Mouse (Mus musculus): ENCODE measurements around the gene Acss1. TPM values are rescaled to one million over a fixed set of nuclear protein-coding genes. Genes with fewer than 3 reads are reported as not detected.

The Acss1 gene
- polyA plus RNA-seq, 1 experiment from 2014 or later = 13.4 TPM

GRCm38 (mm10) chr2:150637702-150638369 is 30.5 kb downstream of the Acss1 start:
- TF ChIP-seq CTCF (IDR thresholded peaks at IDR 0.05) (no peak), EP300 (IDR thresholded peaks at IDR 0.05) (no peak)
- WGBS = 70% methylated on average over 6 of the region's 6 CpGs
- H3K4me3 ChIP-seq (ENCODE audit: low read depth, low read length) = no peak overlapping the region
- H3K36me3 ChIP-seq (ENCODE audit: insufficient read depth, low read length) = no peaks in the 10 kb centered on the region
- H3K27me3 ChIP-seq (replicated peaks; ENCODE audit: insufficient read depth, low read length) = no peaks in the 10 kb centered on the region
- no peak overlapping the region for H3K27ac ChIP-seq (ENCODE audit: low read length)
- ATAC-seq (no peak), DNase-seq (ENCODE audit: low spot score) (no peak)
- no peak overlapping the region for H3K9ac ChIP-seq (replicated peaks; ENCODE audit: low read depth)
- no peaks in the 10 kb centered on the region for H3K9me3 ChIP-seq (ENCODE audit: low read length)
- H3K4me2 ChIP-seq (replicated peaks; ENCODE audit: low read depth, low read length) = no peak overlapping the region
- H3K4me1 ChIP-seq (ENCODE audit: insufficient read depth, low read depth, low read length) = no peaks in the 10 kb centered on the region

- no peaks in the 10 kb centered on the region for H3K36me3 ChIP-seq (ENCODE audit: insufficient read depth, low read length)
- WGBS = 68% methylated on average over 3 of the region's 3 CpGs
- ATAC-seq = no peak
- no peaks in the 10 kb centered on the region for H3K27me3 ChIP-seq (replicated peaks; ENCODE audit: insufficient read depth, low read length)
- H3K9ac ChIP-seq (replicated peaks; ENCODE audit: low read depth) = no peak overlapping the region
- DNase-seq (ENCODE audit: low spot score) = no peak
- H3K9me3 ChIP-seq (ENCODE audit: low read length) = no peaks in the 10 kb centered on the region
- no peak overlapping the region for H3K4me2 ChIP-seq (replicated peaks; ENCODE audit: low read depth, low read length)
- TF ChIP-seq CTCF (IDR thresholded peaks at IDR 0.05) (no peak), EP300 (IDR thresholded peaks at IDR 0.05) (no peak)
- H3K27ac ChIP-seq (ENCODE audit: low read length) = no peak overlapping the region
- no peak overlapping the region for H3K4me3 ChIP-seq (ENCODE audit: low read depth, low read length)
- H3K4me1 ChIP-seq (ENCODE audit: insufficient read depth, low read depth, low read length) = no peaks in the 10 kb centered on the region
These were observed 32.3 kb downstream of the Acss1 start for GRCm38 (mm10) chr2:150635877-150636446.

- TF ChIP-seq EP300 (IDR thresholded peaks at IDR 0.05) = no peak
- TF ChIP-seq CTCF (IDR thresholded peaks at IDR 0.05) = no peak
- Histone ChIP-seq H3K4me3 (ENCODE audit: low read depth, low read length) (no peak overlapping the region), H3K9me3 (ENCODE audit: low read length) (no peaks in the 10 kb centered on the region), H3K27ac (ENCODE audit: low read length) (no peak overlapping the region), H3K4me1 (ENCODE audit: insufficient read depth, low read depth, low read length) (no peaks in the 10 kb centered on the region), H3K4me2 (replicated peaks; ENCODE audit: low read depth, low read length) (no peak overlapping the region), H3K36me3 (ENCODE audit: insufficient read depth, low read length) (0 out of 2 replicates have a peak, but pooled peaks cover 6% of the 10 kb centered on the region), H3K27me3 (replicated peaks; ENCODE audit: insufficient read depth, low read length) (no peaks in the 10 kb centered on the region), H3K9ac (replicated peaks; ENCODE audit: low read depth) (no peak overlapping the region)
- no peak for DNase-seq (ENCODE audit: low spot score)
- ATAC-seq = no peak
- WGBS = 69% methylated on average over 4 of the region's 4 CpGs
These were observed 39.0 kb downstream of the Acss1 start for GRCm38 (mm10) chr2:150629255-150629654.

GRCm38 (mm10) chr2:150627140-150627539 is 41.2 kb downstream of the Acss1 start:
- TF ChIP-seq CTCF (IDR thresholded peaks at IDR 0.05) = no peak
- TF ChIP-seq EP300 (IDR thresholded peaks at IDR 0.05) = no peak
- H3K4me1 ChIP-seq (ENCODE audit: insufficient read depth, low read depth, low read length) = no peaks in the 10 kb centered on the region
- H3K9me3 ChIP-seq (ENCODE audit: low read length) = no peaks in the 10 kb centered on the region
- DNase-seq (ENCODE audit: low spot score) = no peak
- H3K9ac ChIP-seq (replicated peaks; ENCODE audit: low read depth) = no peak overlapping the region
- 0 out of 2 replicates have a peak, but pooled peaks cover 6% of the 10 kb centered on the region for H3K36me3 ChIP-seq (ENCODE audit: insufficient read depth, low read length)
- no peak for ATAC-seq
- H3K27ac ChIP-seq (ENCODE audit: low read length) = no peak overlapping the region
- H3K27me3 ChIP-seq (replicated peaks; ENCODE audit: insufficient read depth, low read length) = no peaks in the 10 kb centered on the region
- WGBS = 59% methylated on average over 6 of the region's 6 CpGs
- no peak overlapping the region for H3K4me2 ChIP-seq (replicated peaks; ENCODE audit: low read depth, low read length)
- H3K4me3 ChIP-seq (ENCODE audit: low read depth, low read length) = no peak overlapping the region

GRCm38 (mm10) chr2:150624926-150625325 is 43.4 kb downstream of the Acss1 start:
- H3K9ac ChIP-seq (replicated peaks; ENCODE audit: low read depth) = no peak overlapping the region
- H3K4me3 ChIP-seq (ENCODE audit: low read depth, low read length) = no peak overlapping the region
- no peaks in the 10 kb centered on the region for H3K9me3 ChIP-seq (ENCODE audit: low read length)
- TF ChIP-seq EP300 (IDR thresholded peaks at IDR 0.05) (no peak), CTCF (IDR thresholded peaks at IDR 0.05) (no peak)
- H3K4me1 ChIP-seq (ENCODE audit: insufficient read depth, low read depth, low read length) = no peaks in the 10 kb centered on the region
- no peak for ATAC-seq
- 0 out of 2 replicates have a peak, but pooled peaks cover 6% of the 10 kb centered on the region for H3K36me3 ChIP-seq (ENCODE audit: insufficient read depth, low read length)
- 84% methylated on average over 8 of the region's 8 CpGs for WGBS
- no peak overlapping the region for H3K27ac ChIP-seq (ENCODE audit: low read length)
- H3K27me3 ChIP-seq (replicated peaks; ENCODE audit: insufficient read depth, low read length) = no peaks in the 10 kb centered on the region
- no peak for DNase-seq (ENCODE audit: low spot score)
- H3K4me2 ChIP-seq (replicated peaks; ENCODE audit: low read depth, low read length) = no peak overlapping the region

- H3K36me3 ChIP-seq (ENCODE audit: insufficient read depth, low read length) = 0 out of 2 replicates have a peak, but pooled peaks cover 6% of the 10 kb centered on the region
- no peak overlapping the region for H3K9ac ChIP-seq (replicated peaks; ENCODE audit: low read depth)
- no peaks in the 10 kb centered on the region for H3K27me3 ChIP-seq (replicated peaks; ENCODE audit: insufficient read depth, low read length)
- no peaks in the 10 kb centered on the region for H3K4me1 ChIP-seq (ENCODE audit: insufficient read depth, low read depth, low read length)
- no peak overlapping the region for H3K4me3 ChIP-seq (ENCODE audit: low read depth, low read length)
- DNase-seq (ENCODE audit: low spot score) (peak; percentile 70), ATAC-seq (peak; percentile 90)
- H3K27ac ChIP-seq (ENCODE audit: low read length) = no peak overlapping the region
- H3K9me3 ChIP-seq (ENCODE audit: low read length) = no peaks in the 10 kb centered on the region
- H3K4me2 ChIP-seq (replicated peaks; ENCODE audit: low read depth, low read length) = no peak overlapping the region
- TF ChIP-seq EP300 (IDR thresholded peaks at IDR 0.05) (peak; percentile 63), CTCF (IDR thresholded peaks at IDR 0.05) (no peak)
- WGBS = 63% methylated on average over 3 of the region's 3 CpGs
These were observed 44.3 kb downstream of the Acss1 start for GRCm38 (mm10) chr2:150623957-150624356.
